Mouse (Mus musculus) brain, embryonic 14.5 days (tissue): Measurements from ENCODE around the gene Egln2.

ENCODE experiments used
- CTCF ChIP-seq: fragments of 200-500 bp; IDR thresholded peaks from 2 replicates; pipeline ENCODE4 v1.5.1; 2012; ENCODE audit warnings: inconsistent platforms, mild to moderate bottlenecking, moderate library complexity, borderline replicate concordance; ENCODE audit not compliant: insufficient read depth, insufficient read length; ENCODE audit errors: extremely low read depth
- POLR2A ChIP-seq: fragments of 200-500 bp; IDR thresholded peaks from 2 replicates; pipeline ENCODE4 v1.6.1; 2012; ENCODE audit warnings: mild to moderate bottlenecking, inconsistent platforms, borderline replicate concordance; ENCODE audit not compliant: poor library complexity, insufficient read depth, insufficient read length, severe bottlenecking; ENCODE audit errors: extremely low read depth

DNA sequence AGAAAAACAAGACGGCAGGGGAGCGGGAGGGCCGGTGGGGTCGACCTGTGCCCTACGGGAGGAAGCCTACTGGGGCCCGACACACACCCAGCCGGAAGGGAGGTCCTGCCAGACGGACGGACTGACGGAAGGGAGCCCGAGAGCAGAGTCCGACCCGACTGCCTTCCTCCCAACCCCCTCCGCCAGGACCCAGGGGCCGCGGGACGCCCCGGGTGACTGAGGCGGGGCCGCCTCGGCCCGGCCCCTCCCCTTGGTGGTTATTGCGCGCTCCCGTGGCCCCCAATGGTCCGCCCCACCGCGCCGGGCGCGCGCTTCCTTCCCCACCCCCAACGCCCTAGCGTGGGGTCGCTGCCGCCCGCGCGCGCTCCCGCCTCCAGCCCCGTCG is 381 bp downstream of the Egln2 start:
- TF ChIP-seq CTCF, result no peak
- TF ChIP-seq POLR2A, result no peak; the same call in 1 of the 2 replicates
